8 mouse cellular contexts compared by ENCODE assay signal in genomic region chr1:83076190-83076917, GRCm38 (mm10). TPM values are rescaled to one million over a fixed set of nuclear protein-coding genes. Genes with fewer than 3 reads are reported as not detected.
A peak's percentile ranks its signal among the peaks of the same experiment; 100 is the strongest.
DNase-seq lines count a peak whose midpoint lies in the region; ATAC-seq and TF ChIP-seq lines count a peak whose summit lies in the region.

No protein-coding gene starts in this region.

- peak overlapping the region; percentile 41 for H3K4me2 ChIP-seq in forebrain, embryonic 14.5 days (ENCODE audit: low read length)
- H3K4me2 ChIP-seq in liver, embryonic 11.5 days, result peak overlapping the region; percentile 2; the same call in 1 of the 2 replicates
- peak overlapping the region; percentile 39 for H3K4me2 ChIP-seq in neural tube, embryonic 14.5 days (ENCODE audit: low read depth, low read length)

- no peaks in the 10 kb centered on the region for H3K36me3 ChIP-seq in forebrain, embryonic 14.5 days (ENCODE audit: control insufficient read depth, insufficient read depth, low read length)
- H3K36me3 ChIP-seq in kidney, adult 2 months (ENCODE audit: control insufficient read depth, insufficient read depth, low read length), result no peaks in the 10 kb centered on the region
- no peaks in the 10 kb centered on the region for H3K36me3 ChIP-seq in liver, embryonic 11.5 days (ENCODE audit: control insufficient read depth, insufficient read depth, low read length)
- H3K36me3 ChIP-seq in neural tube, embryonic 14.5 days (ENCODE audit: control insufficient read depth, insufficient read depth, low read length), result no peaks in the 10 kb centered on the region

- no peaks in the 10 kb centered on the region for H3K9me3 ChIP-seq in forebrain, embryonic 14.5 days (replicated peaks; ENCODE audit: control insufficient read depth, low read length)
- H3K9me3 ChIP-seq in liver, embryonic 11.5 days (ENCODE audit: control insufficient read depth, low read length), result no peaks in the 10 kb centered on the region
- no peaks in the 10 kb centered on the region for H3K9me3 ChIP-seq in neural tube, embryonic 14.5 days (ENCODE audit: control insufficient read depth, low read length)

- peak overlapping the region; percentile 29; the same call in 1 of the 2 replicates for H3K9ac ChIP-seq in forebrain, embryonic 14.5 days (ENCODE audit: low read length)
- no peak overlapping the region for H3K9ac ChIP-seq in liver, embryonic 11.5 days (ENCODE audit: low read depth, low read length)
- H3K9ac ChIP-seq in neural tube, embryonic 14.5 days (replicated peaks; ENCODE audit: low read depth, low read length), result no peak overlapping the region

- H3K4me1 ChIP-seq in lung, adult 2 months (ENCODE audit: control insufficient read depth, insufficient read depth, low read length), result no peaks in the 10 kb centered on the region
- H3K4me1 ChIP-seq in forebrain, embryonic 14.5 days (ENCODE audit: control insufficient read depth, insufficient read depth, low read length), result no peaks in the 10 kb centered on the region
- H3K4me1 ChIP-seq in kidney, adult 2 months (ENCODE audit: control insufficient read depth, insufficient read depth, low read length), result no peaks in the 10 kb centered on the region
- no peaks in the 10 kb centered on the region for H3K4me1 ChIP-seq in liver, embryonic 11.5 days (replicated peaks; ENCODE audit: control insufficient read depth, insufficient read depth, low read length)
- H3K4me1 ChIP-seq in neural tube, embryonic 14.5 days (ENCODE audit: control insufficient read depth, insufficient read depth, low read length), result no peaks in the 10 kb centered on the region

- TF ChIP-seq POLR2A in lung, adult 2 months (IDR thresholded peaks at IDR 0.05; ENCODE audit: borderline replicate concordance, extremely low read depth, low read depth, low read length), result no peak
- TF ChIP-seq POLR2A in kidney, adult 2 months (IDR thresholded peaks at IDR 0.05; ENCODE audit: low read depth, low read length), result no peak

- WGBS in lung, adult 2 months, result 46% methylated on average over 11 of the region's 11 CpGs
- WGBS in forebrain, embryonic 14.5 days, result 48% methylated on average over 11 of the region's 11 CpGs
- WGBS in kidney, adult 2 months, result 51% methylated on average over 11 of the region's 11 CpGs
- 47% methylated on average over 11 of the region's 11 CpGs for WGBS in liver, embryonic 11.5 days
- 54% methylated on average over 11 of the region's 11 CpGs for WGBS in neural tube, embryonic 14.5 days

- DNase-seq in lung, adult 2 months, result no peak
- no peak for DNase-seq in lung, postnatal 25 days (ENCODE audit: low spot score)
- peak; percentile 90 for DNase-seq in forebrain, embryonic 14.5 days (ENCODE audit: low spot score)
- peak; percentile 41 for DNase-seq in kidney, adult 2 months
- no peak for DNase-seq in liver, embryonic 11.5 days (ENCODE audit: low spot score)
- no peak for DNase-seq in spleen, adult 12 weeks (ENCODE audit: low spot score)

- no peaks in the 10 kb centered on the region for H3K27me3 ChIP-seq in forebrain, embryonic 14.5 days (replicated peaks; ENCODE audit: control insufficient read depth, insufficient read depth, low read length)
- H3K27me3 ChIP-seq in kidney, adult 2 months (replicated peaks; ENCODE audit: control insufficient read depth, insufficient read depth, low read length), result no peaks in the 10 kb centered on the region
- no peaks in the 10 kb centered on the region for H3K27me3 ChIP-seq in liver, embryonic 11.5 days (replicated peaks; ENCODE audit: control insufficient read depth, insufficient read depth, low read length)
- H3K27me3 ChIP-seq in neural tube, embryonic 14.5 days (ENCODE audit: control insufficient read depth, insufficient read depth, low read length), result no peaks in the 10 kb centered on the region

- no peak overlapping the region for H3K27ac ChIP-seq in forebrain, embryonic 14.5 days (ENCODE audit: low read depth, low read length)
- no peak overlapping the region for H3K27ac ChIP-seq in kidney, adult 2 months (ENCODE audit: insufficient read depth, low read depth, low read length)
- no peak overlapping the region for H3K27ac ChIP-seq in liver, embryonic 11.5 days (ENCODE audit: low read depth, low read length)
- H3K27ac ChIP-seq in neural tube, embryonic 14.5 days (ENCODE audit: low read depth, low read length), result no peak overlapping the region

- peak; percentile 66 for ATAC-seq in activated CD4-positive, CD25-positive, alpha-beta regulatory T cell, adult 4 months
- ATAC-seq in forebrain, embryonic 14.5 days, result peak; percentile 93
- ATAC-seq in liver, embryonic 11.5 days (replicated peaks; ENCODE audit: low FRiP score), result peak; percentile 60
- ATAC-seq in neural tube, embryonic 14.5 days (ENCODE audit: low read depth), result peak; percentile 94

- H3K4me3 ChIP-seq in lung, adult 2 months (replicated peaks; ENCODE audit: extremely low read depth, low read depth, low read length), result no peak overlapping the region
- 0 out of 2 replicates have a peak overlapping the region, but pooled peaks have one; percentile 1 for H3K4me3 ChIP-seq in forebrain, embryonic 14.5 days (ENCODE audit: low read depth, low read length)
- H3K4me3 ChIP-seq in kidney, adult 2 months (ENCODE audit: insufficient read depth, low read depth, low read length), result no peak overlapping the region
- no peak overlapping the region for H3K4me3 ChIP-seq in liver, embryonic 11.5 days (ENCODE audit: low read depth, low read length)
- peak overlapping the region; percentile 8; the same call in 1 of the 2 replicates for H3K4me3 ChIP-seq in neural tube, embryonic 14.5 days (ENCODE audit: low read depth, low read length)

- TF ChIP-seq CTCF in lung, adult 2 months (IDR thresholded peaks at IDR 0.05; ENCODE audit: insufficient read depth, low read length), result 0 out of 2 replicates have a peak, but pooled peaks have one; percentile 33
- peak; percentile 42; the same call in 1 of the 2 replicates for TF ChIP-seq CTCF in kidney, adult 2 months (conservative IDR thresholded peaks at IDR 0.05; ENCODE audit: insufficient read depth, insufficient read length, low read depth, low read length)

RNA-seq across cellular contexts. Expression of gene Krtap28-13, which starts 15.6 kb away (rescaled TPM):
- polyA plus RNA-seq in lung, adult 2 months (2012; rRNA removed), result 0.11 and 0.12 TPM in 2 replicates
- not detected for polyA plus RNA-seq in activated CD4-positive, CD25-positive, alpha-beta regulatory T cell, adult 4 months (2017; shearing (Covaris generic))
- not detected in 2 replicates for polyA plus RNA-seq in forebrain, embryonic 14.5 days (2014; fragmentation: Nextera tagmentation; extraction: Ambion mirVana)
- not detected in 2 replicates for polyA plus RNA-seq in kidney, adult 2 months (2012; rRNA removed)
- polyA plus RNA-seq in liver, embryonic 11.5 days (2014; fragmentation: Nextera tagmentation; extraction: Ambion mirVana), result not detected in 2 replicates
- polyA plus RNA-seq in neural tube, embryonic 14.5 days (2014; fragmentation: Nextera tagmentation; extraction: Ambion mirVana), result not detected in 2 replicates

RNA-seq across cellular contexts. Expression of gene A030005K14Rik, which starts 17.2 kb away (rescaled TPM):
- polyA plus RNA-seq in lung, adult 2 months (2012; rRNA removed), result not detected in 2 replicates
- not detected for polyA plus RNA-seq in activated CD4-positive, CD25-positive, alpha-beta regulatory T cell, adult 4 months (2017; shearing (Covaris generic))
- polyA plus RNA-seq in forebrain, embryonic 14.5 days (2014; fragmentation: Nextera tagmentation; extraction: Ambion mirVana), result not detected in 2 replicates
- polyA plus RNA-seq in kidney, adult 2 months (2012; rRNA removed), result not detected in 2 replicates
- not detected in 2 replicates for polyA plus RNA-seq in liver, embryonic 11.5 days (2014; fragmentation: Nextera tagmentation; extraction: Ambion mirVana)
- polyA plus RNA-seq in neural tube, embryonic 14.5 days (2014; fragmentation: Nextera tagmentation; extraction: Ambion mirVana), result not detected in 2 replicates

RNA-seq across cellular contexts. Expression of gene Gm47969, which starts 31.6 kb away (rescaled TPM):
- 0.57 and 0.66 TPM in 2 replicates for polyA plus RNA-seq in lung, adult 2 months (2012; rRNA removed)
- polyA plus RNA-seq in activated CD4-positive, CD25-positive, alpha-beta regulatory T cell, adult 4 months (2017; shearing (Covaris generic)), result not detected
- polyA plus RNA-seq in forebrain, embryonic 14.5 days (2014; fragmentation: Nextera tagmentation; extraction: Ambion mirVana), result not detected in 2 replicates
- polyA plus RNA-seq in kidney, adult 2 months (2012; rRNA removed), result not detected in 2 replicates
- polyA plus RNA-seq in liver, embryonic 11.5 days (2014; fragmentation: Nextera tagmentation; extraction: Ambion mirVana), result not detected in 2 replicates
- not detected in 2 replicates for polyA plus RNA-seq in neural tube, embryonic 14.5 days (2014; fragmentation: Nextera tagmentation; extraction: Ambion mirVana)

RNA-seq across cellular contexts. Expression of gene Krtap28-10, which starts 34.1 kb away (rescaled TPM):
- polyA plus RNA-seq in lung, adult 2 months (2012; rRNA removed), result not detected in 2 replicates
- polyA plus RNA-seq in activated CD4-positive, CD25-positive, alpha-beta regulatory T cell, adult 4 months (2017; shearing (Covaris generic)), result not detected
- not detected in 2 replicates for polyA plus RNA-seq in forebrain, embryonic 14.5 days (2014; fragmentation: Nextera tagmentation; extraction: Ambion mirVana)
- polyA plus RNA-seq in kidney, adult 2 months (2012; rRNA removed), result not detected in 2 replicates
- polyA plus RNA-seq in liver, embryonic 11.5 days (2014; fragmentation: Nextera tagmentation; extraction: Ambion mirVana), result not detected in 2 replicates
- not detected in 2 replicates for polyA plus RNA-seq in neural tube, embryonic 14.5 days (2014; fragmentation: Nextera tagmentation; extraction: Ambion mirVana)

RNA-seq across cellular contexts. Expression of gene Slc19a3, which starts 38.1 kb away (rescaled TPM):
- polyA plus RNA-seq in lung, adult 2 months (2012; rRNA removed), result 3.5 and 4.5 TPM in 2 replicates
- polyA plus RNA-seq in activated CD4-positive, CD25-positive, alpha-beta regulatory T cell, adult 4 months (2017; shearing (Covaris generic)), result not detected
- polyA plus RNA-seq in forebrain, embryonic 14.5 days (2014; fragmentation: Nextera tagmentation; extraction: Ambion mirVana), result 0.57 and 0.75 TPM in 2 replicates
- polyA plus RNA-seq in kidney, adult 2 months (2012; rRNA removed), result 18.2 and 22.0 TPM in 2 replicates
- polyA plus RNA-seq in liver, embryonic 11.5 days (2014; fragmentation: Nextera tagmentation; extraction: Ambion mirVana), result 0.18 and 0.21 TPM in 2 replicates
- polyA plus RNA-seq in neural tube, embryonic 14.5 days (2014; fragmentation: Nextera tagmentation; extraction: Ambion mirVana), result 0.66 and 0.85 TPM in 2 replicates

Comparison
In these comparisons a context has a peak if more than half of its experiments do, and no peak if none do; other contexts are left out.
1. DNase-seq: peak in forebrain, embryonic 14.5 days (single experiment) and kidney, adult 2 months (single experiment); none in lung, adult 2 months (single experiment), lung, postnatal 25 days (single experiment), liver, embryonic 11.5 days (single experiment) and spleen, adult 12 weeks (single experiment).
2. H3K4me3 ChIP-seq: peak in forebrain, embryonic 14.5 days (single experiment) and neural tube, embryonic 14.5 days (single experiment); none in lung, adult 2 months (single experiment), kidney, adult 2 months (single experiment) and liver, embryonic 11.5 days (single experiment).
3. Peak in every context shown above with its lines, with median percentiles within 50 percentile points of each other: ATAC-seq and H3K4me2 ChIP-seq.